Mouse (Mus musculus) ES-E14 (cell line): ENCODE measurements around the gene Primpol. TPM values are rescaled to one million over a fixed set of nuclear protein-coding genes. Genes with fewer than 3 reads are reported as not detected.

ENCODE experiments used
- DNase-seq: peaks from one replicate; pipeline ENCODE4 v3.0.0-alpha.2; 2013; ENCODE audit warnings: low read depth, low spot score
- H3K27ac ChIP-seq: 2 replicates; pipeline ENCODE4 v1.5.1; 2012; ENCODE audit warnings: low read depth, mild to moderate bottlenecking, low read length, moderate library complexity, mixed read lengths; ENCODE audit not compliant: poor library complexity, insufficient read depth, severe bottlenecking
- H3K36me3 ChIP-seq: 2 replicates; pipeline ENCODE4 v1.6.1; 2012; ENCODE audit warnings: mild to moderate bottlenecking, low read length, moderate library complexity, mixed read lengths; ENCODE audit not compliant: control insufficient read depth, poor library complexity, insufficient read depth, severe bottlenecking
- H3K4me1 ChIP-seq, 2 experiments: fragments of 150-350 bp in 1 of 2; sonication (generic) in 1 of 2; 2 replicates each; pipeline ENCODE4 v1.6.1; 2012; ENCODE audit warnings: low read length in 2 of 2, mild to moderate bottlenecking in 1 of 2, mixed read lengths in 1 of 2; ENCODE audit not compliant: control insufficient read depth in 2 of 2, insufficient read depth in 2 of 2, poor library complexity in 1 of 2
- H3K4me3 ChIP-seq, 2 experiments: fragments of 150-350 bp in 1 of 2; sonication (generic) in 1 of 2; 2 replicates each; pipeline ENCODE4 v1.5.1; 2012; ENCODE audit warnings: low read length in 2 of 2, low read depth in 1 of 2, mild to moderate bottlenecking in 1 of 2, mixed read lengths in 1 of 2; ENCODE audit not compliant: insufficient read depth in 1 of 2, poor library complexity in 1 of 2, severe bottlenecking in 1 of 2
- H3K9ac ChIP-seq: 2 replicates; pipeline ENCODE4 v1.6.1; 2012; ENCODE audit warnings: low read depth, mild to moderate bottlenecking, low read length, mixed read lengths; ENCODE audit not compliant: poor library complexity, insufficient read depth, severe bottlenecking
- H3K9me3 ChIP-seq: fragments of 150-350 bp; sonication (generic); 2 replicates; pipeline ENCODE4 v1.6.1; 2012; ENCODE audit warnings: low read depth, mild to moderate bottlenecking, low read length; ENCODE audit not compliant: control insufficient read depth, insufficient read depth
- CHD2 ChIP-seq: IDR thresholded peaks from 2 replicates; pipeline ENCODE4 v1.6.1; 2014; ENCODE audit warnings: mild to moderate bottlenecking, low read depth, low read length, inconsistent platforms
- HCFC1 ChIP-seq: IDR thresholded peaks from 2 replicates; pipeline ENCODE4 v1.6.1; 2012; ENCODE audit warnings: low read length, inconsistent platforms, borderline replicate concordance; ENCODE audit not compliant: insufficient read depth
- MAFK ChIP-seq: IDR thresholded peaks from 2 replicates; pipeline ENCODE4 v1.6.1; 2014; ENCODE audit warnings: mild to moderate bottlenecking, low read depth, low read length, inconsistent platforms; ENCODE audit not compliant: insufficient read depth
- ZC3H11A ChIP-seq: IDR thresholded peaks from 2 replicates; pipeline ENCODE4 v1.6.1; 2012; ENCODE audit warnings: low read depth, mild to moderate bottlenecking, inconsistent platforms, low read length, borderline replicate concordance
- ZNF384 ChIP-seq: IDR thresholded peaks from 2 replicates; pipeline ENCODE4 v1.6.1; 2012; ENCODE audit warnings: low read depth, low read length, inconsistent platforms
- in situ Hi-C, 2 experiments: fragments of 600-800 bp; cut with MboI; formaldehyde crosslinking; loops; one replicate each; pipeline ENCODE4 v1.15.1; 2025; ENCODE audit warnings: low sequenced_read_pairs in 2 of 2, inconsistent platforms in 1 of 2; ENCODE audit not compliant: unreplicated experiment in 2 of 2
- total RNA-seq: library from RNA; depleted of rRNA; stranded (reverse); fragments of 300-350 nt; gene quantifications from 2 replicates; pipeline ENCODE4 v1.2.3, GENCODE M21; 2012

Primpol gene
- total RNA-seq, 1 experiment, result 6.6 TPM

GRCm38 (mm10) chr8:46618639-46619320 lies 1.8 kb upstream of the Primpol start:
- Histone ChIP-seq H3K36me3 (no peaks in the 10 kb centered on the region), H3K4me1 (peaks cover 0 to 2% of the 10 kb centered on the region in 2 experiments; a peak in 1 of 4 replicates), H3K27ac (no peak overlapping the region), H3K4me3 (peak overlapping the region; percentile 73 to 95), H3K9ac (0 out of 2 replicates have a peak overlapping the region, but pooled peaks have one; percentile 15), H3K9me3 (no peaks in the 10 kb centered on the region)
- no peak for DNase-seq
- TF ChIP-seq HCFC1 (no peak), ZC3H11A (no peak), CHD2 (no peak), ZNF384 (no peak), MAFK (peak; percentile 65)
- in situ Hi-C loops, result no loop called here

- no peaks in the 10 kb centered on the region for H3K36me3 ChIP-seq
- no peak for DNase-seq
- H3K27ac ChIP-seq, result no peak overlapping the region
- TF ChIP-seq MAFK (no peak), CHD2 (no peak), ZNF384 (no peak), HCFC1 (no peak), ZC3H11A (no peak)
- no peaks in the 10 kb centered on the region for H3K9me3 ChIP-seq
- peak overlapping the region; percentile 53 for H3K9ac ChIP-seq
- H3K4me1 ChIP-seq, result peaks cover 0 to 2% of the 10 kb centered on the region in 2 experiments; a peak in 1 of 4 replicates
- in situ Hi-C loops, result no loop called here
- peak overlapping the region; percentile 73 to 95 for H3K4me3 ChIP-seq
These were observed 943 bp upstream of the Primpol start for GRCm38 (mm10) chr8:46617690-46618620.

- DNase-seq, result no peak
- Histone ChIP-seq H3K27ac (no peak overlapping the region), H3K4me3 (0 out of 4 replicates have a peak overlapping the region, but pooled peaks of 1 of the 2 experiments have one; percentile 90), H3K4me1 (peaks cover 0 to 2% of the 10 kb centered on the region in 2 experiments; a peak in 1 of 4 replicates), H3K9ac (no peak overlapping the region), H3K36me3 (no peaks in the 10 kb centered on the region), H3K9me3 (no peaks in the 10 kb centered on the region)
- in situ Hi-C loops, result no loop called here
- TF ChIP-seq MAFK, result no peak
- TF ChIP-seq CHD2, result no peak
- TF ChIP-seq ZC3H11A, result no peak
- no peak for TF ChIP-seq HCFC1
- no peak for TF ChIP-seq ZNF384
These were observed 1.1 kb downstream of the Primpol start for GRCm38 (mm10) chr8:46615936-46616335.

- H3K27ac ChIP-seq, result no peak overlapping the region
- in situ Hi-C loops, result no loop called here
- H3K4me1 ChIP-seq, result peaks cover 0 to 2% of the 10 kb centered on the region in 2 experiments; a peak in 1 of 4 replicates
- DNase-seq, result no peak
- TF ChIP-seq MAFK (no peak), ZNF384 (no peak), HCFC1 (no peak), CHD2 (no peak), ZC3H11A (no peak)
- H3K9me3 ChIP-seq, result no peaks in the 10 kb centered on the region
- H3K4me3 ChIP-seq, result no peak overlapping the region
- no peak overlapping the region for H3K9ac ChIP-seq
- H3K36me3 ChIP-seq, result no peaks in the 10 kb centered on the region
These were observed 3.6 kb downstream of the Primpol start for GRCm38 (mm10) chr8:46613377-46613776.
